Mouse (Mus musculus): ENCODE results near the gene Ddn.

- TF ChIP-seq CTCF (IDR thresholded peaks at IDR 0.05; ENCODE audit: insufficient read depth, low read depth, low read length), result no peak
- no peak for TF ChIP-seq POLR2A (IDR thresholded peaks at IDR 0.05; ENCODE audit: insufficient read depth, low read depth, low read length)
Measured at GRCm38 (mm10) chr15:98853161-98853937, 44.1 kb upstream of the Ddn start.

All from olfactory bulb, adult 2 months (tissue).